Mouse (Mus musculus): ENCODE measurements around the gene Gm19345. TPM values are rescaled to one million over a fixed set of nuclear protein-coding genes. Genes with fewer than 3 reads are reported as not detected.

Gm19345 gene
- polyA plus RNA-seq, 1 experiment from 2014 or later, result not detected

DNA sequence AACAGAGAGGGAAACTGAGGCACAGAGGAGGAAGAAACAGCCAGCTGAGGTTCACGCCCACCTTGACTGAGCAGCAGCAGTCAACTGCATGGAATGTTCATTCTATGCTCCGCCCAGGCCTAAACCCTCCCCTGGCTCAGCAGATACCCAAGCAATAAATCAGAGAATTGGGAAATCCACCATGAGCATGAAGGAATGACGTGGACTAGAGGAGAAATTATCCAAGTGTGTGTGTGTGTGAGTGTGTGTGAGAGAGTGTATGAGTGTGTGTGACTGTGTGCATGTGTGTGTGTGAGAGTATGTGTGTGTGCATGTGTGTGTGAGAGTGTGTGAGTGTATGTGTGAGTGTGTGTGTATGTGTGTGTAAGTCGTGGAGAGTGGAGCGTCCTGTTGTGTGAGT lies 33.4 kb upstream of the Gm19345 start:
- Histone ChIP-seq H3K9me3 (no peaks in the 10 kb centered on the region), H3K4me1 (peaks cover 42% of the 10 kb centered on the region), H3K9ac (no peak overlapping the region), H3K4me3 (no peak overlapping the region), H3K27me3 (replicated peaks) (peaks cover 55% of the 10 kb centered on the region), H3K36me3 (no peaks in the 10 kb centered on the region), H3K27ac (replicated peaks) (no peak overlapping the region), H3K4me2 (no peak overlapping the region)
- WGBS, result 81% methylated on average over 5 of the region's 5 CpGs
- no peak for ATAC-seq (ENCODE audit: extremely low read depth, insufficient number of reproducible peaks, low FRiP score, low TSS enrichment)

DNA sequence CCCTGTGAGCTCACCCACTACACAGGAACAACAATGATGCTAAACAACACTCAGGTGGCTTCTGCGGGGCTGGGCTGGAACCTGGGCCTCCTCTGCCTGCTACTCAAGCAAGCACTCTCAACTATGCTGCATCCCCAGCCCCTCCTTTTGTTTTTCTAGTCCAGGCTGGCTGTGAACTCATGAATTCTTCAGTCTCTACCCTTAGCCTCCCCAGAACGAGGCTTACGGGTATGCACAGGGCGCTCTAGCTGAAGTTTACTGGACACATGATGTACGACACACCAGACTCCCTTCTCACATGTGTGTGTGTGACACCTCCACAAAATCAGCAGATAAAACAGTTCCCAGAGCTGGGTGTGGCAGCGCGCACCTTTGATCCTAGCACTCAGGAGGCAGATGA lies 32.9 kb upstream of the Gm19345 start:
- Histone ChIP-seq H3K4me2 (no peak overlapping the region), H3K9me3 (no peaks in the 10 kb centered on the region), H3K9ac (no peak overlapping the region), H3K36me3 (no peaks in the 10 kb centered on the region), H3K27ac (replicated peaks) (no peak overlapping the region), H3K4me3 (no peak overlapping the region), H3K27me3 (replicated peaks) (peaks cover 50% of the 10 kb centered on the region), H3K4me1 (peaks cover 43% of the 10 kb centered on the region)
- ATAC-seq (ENCODE audit: extremely low read depth, insufficient number of reproducible peaks, low FRiP score, low TSS enrichment), result no peak
- 82% methylated on average over 7 of the region's 7 CpGs for WGBS

DNA sequence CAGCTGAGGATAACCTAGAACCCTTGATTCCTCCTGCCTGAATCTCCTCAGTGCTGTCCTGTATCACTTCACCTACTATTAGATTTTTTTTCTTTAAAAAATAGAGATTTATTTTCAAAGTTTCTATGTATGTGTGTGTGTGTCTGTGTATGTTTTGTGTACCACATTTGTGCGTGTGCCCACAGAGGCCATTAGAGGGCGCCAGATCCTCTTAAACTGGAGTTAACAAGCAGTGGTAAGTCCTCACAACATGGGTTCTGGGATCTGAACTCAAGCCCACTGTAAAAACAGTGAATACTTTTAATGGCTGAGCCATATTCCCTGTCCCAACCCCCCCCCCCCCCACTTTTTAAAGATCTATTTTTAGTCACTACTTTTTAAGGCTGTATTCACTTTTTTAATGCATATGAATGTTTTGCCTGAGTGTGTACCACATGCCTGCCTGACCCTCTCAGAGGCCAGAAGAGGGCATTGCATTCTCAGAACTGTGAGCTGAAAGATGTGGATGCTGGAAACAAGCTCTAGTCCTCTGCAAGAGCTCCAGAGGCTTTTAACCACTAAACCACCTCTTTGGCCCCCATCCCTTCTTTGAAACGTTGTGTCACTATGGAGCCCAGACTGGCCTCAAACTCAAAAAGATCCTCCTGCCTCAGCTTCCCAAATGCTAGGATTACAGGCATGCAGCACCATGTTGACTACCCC lies 31.3 kb upstream of the Gm19345 start:
- H3K9ac ChIP-seq, result no peak overlapping the region
- H3K4me3 ChIP-seq, result no peak overlapping the region
- WGBS, result 57% methylated on average over 3 of the region's 3 CpGs
- H3K36me3 ChIP-seq, result no peaks in the 10 kb centered on the region
- ATAC-seq (ENCODE audit: extremely low read depth, insufficient number of reproducible peaks, low FRiP score, low TSS enrichment), result no peak
- H3K27me3 ChIP-seq (replicated peaks), result peaks cover 43% of the 10 kb centered on the region
- H3K9me3 ChIP-seq, result no peaks in the 10 kb centered on the region
- H3K4me1 ChIP-seq, result peaks cover 53% of the 10 kb centered on the region
- no peak overlapping the region for H3K27ac ChIP-seq (replicated peaks)
- no peak overlapping the region for H3K4me2 ChIP-seq

DNA sequence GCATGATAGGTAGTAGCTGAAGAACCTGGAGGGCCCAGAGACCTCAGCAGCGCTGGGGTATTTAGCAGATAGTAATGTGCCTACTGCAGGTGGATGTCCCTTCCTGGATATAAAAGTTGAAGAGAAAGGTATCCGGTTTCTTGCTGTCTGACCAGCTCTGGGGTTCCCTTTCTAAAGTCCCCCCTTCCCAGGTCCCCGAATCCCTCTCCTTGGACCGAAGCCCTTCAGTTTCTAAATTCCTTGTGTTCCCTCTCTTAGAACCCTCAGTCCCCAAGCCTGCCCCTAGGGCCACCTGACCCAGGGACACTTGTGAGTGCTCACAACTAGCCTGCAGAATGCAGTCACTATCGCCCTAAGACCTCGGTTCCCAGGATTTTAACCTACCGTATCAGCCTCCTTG lies 30.2 kb upstream of the Gm19345 start:
- H3K4me1 ChIP-seq, result peaks cover 42% of the 10 kb centered on the region
- peaks cover 43% of the 10 kb centered on the region for H3K27me3 ChIP-seq (replicated peaks)
- H3K4me2 ChIP-seq, result peak overlapping the region; percentile 83

DNA sequence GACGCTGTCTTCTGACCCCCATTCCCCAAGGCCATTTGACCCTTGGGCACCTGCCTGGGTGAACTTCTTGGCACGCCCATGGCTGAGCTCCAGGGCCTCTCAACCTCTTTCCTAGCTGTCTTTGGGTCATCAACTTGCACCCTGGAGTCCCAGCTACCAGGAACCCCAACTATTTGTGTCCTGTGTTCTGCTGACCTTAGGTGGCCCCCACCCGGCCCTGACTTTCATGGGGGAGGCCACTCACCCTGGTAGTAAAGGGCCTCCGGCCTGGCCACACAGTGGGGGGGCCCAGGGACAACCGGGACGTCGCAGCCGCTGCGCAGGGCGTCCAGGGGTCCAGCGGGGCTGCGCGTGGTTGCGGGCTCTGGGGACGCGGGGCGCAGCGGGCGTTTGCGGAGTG lies 29.6 kb upstream of the Gm19345 start:
- H3K27me3 ChIP-seq (replicated peaks), result peaks cover 49% of the 10 kb centered on the region
- H3K4me3 ChIP-seq, result peak overlapping the region; percentile 60
- 8% methylated on average over 20 of the region's 20 CpGs for WGBS
- H3K4me1 ChIP-seq, result peaks cover 36% of the 10 kb centered on the region
- H3K9me3 ChIP-seq, result no peaks in the 10 kb centered on the region
- no peaks in the 10 kb centered on the region for H3K36me3 ChIP-seq
- H3K9ac ChIP-seq, result peak overlapping the region; percentile 86
- peak overlapping the region; percentile 83 for H3K4me2 ChIP-seq
- no peak for ATAC-seq (ENCODE audit: extremely low read depth, insufficient number of reproducible peaks, low FRiP score, low TSS enrichment)
- H3K27ac ChIP-seq (replicated peaks), result no peak overlapping the region

More for the DNA sequence above, 30.2 kb upstream of the Gm19345 start:
- Histone ChIP-seq H3K4me3 (peak overlapping the region; percentile 60), H3K36me3 (no peaks in the 10 kb centered on the region), H3K9me3 (no peaks in the 10 kb centered on the region), H3K9ac (no peak overlapping the region), H3K27ac (replicated peaks) (no peak overlapping the region)
- no peak for ATAC-seq (ENCODE audit: extremely low read depth, insufficient number of reproducible peaks, low FRiP score, low TSS enrichment)
- WGBS, result 59% methylated on average over 7 of the region's 7 CpGs

DNA sequence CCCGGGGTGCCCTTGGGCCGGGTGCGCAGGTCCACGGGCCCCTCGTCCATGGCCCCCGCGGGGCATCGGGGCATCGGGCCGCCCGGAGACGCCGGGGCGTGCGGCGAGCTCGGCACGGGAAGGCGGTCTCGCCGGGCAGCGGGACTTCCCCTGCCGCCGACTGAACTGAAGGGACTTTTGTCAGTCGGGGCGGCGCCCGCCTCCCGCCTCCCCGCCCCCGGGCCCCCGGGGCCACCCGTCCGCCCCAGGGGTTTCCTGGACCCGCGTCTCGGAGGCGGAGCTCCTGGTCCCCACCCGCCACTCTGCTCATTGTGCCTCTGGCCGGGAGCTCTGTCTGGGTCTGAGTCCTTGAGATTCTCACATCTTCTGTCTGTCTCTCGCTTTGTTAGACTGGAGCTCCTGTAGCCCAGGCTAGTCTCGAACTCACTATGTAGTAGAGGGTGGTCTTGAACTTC lies 29.2 kb upstream of the Gm19345 start, which contains the start of gene Bcl3:
Gene Bcl3, minus strand, starts transcription at position 167 of the 455 bp plus-strand sequence.
- Histone ChIP-seq H3K9me3 (no peaks in the 10 kb centered on the region), H3K27ac (replicated peaks) (peak within 1 kb of the TSS; percentile 76), H3K9ac (peak within 1 kb of the TSS; percentile 86), H3K4me2 (peak within 1 kb of the TSS; percentile 83), H3K4me1 (peaks cover 32% of the 10 kb centered on the region), H3K36me3 (no peaks in the 10 kb centered on the region), H3K27me3 (replicated peaks) (peaks cover 53% of the 10 kb centered on the region), H3K4me3 (peak within 1 kb of the TSS; percentile 60)
- 1% methylated on average over 30 of the region's 42 CpGs for WGBS
- no peak for ATAC-seq (ENCODE audit: extremely low read depth, insufficient number of reproducible peaks, low FRiP score, low TSS enrichment)

DNA sequence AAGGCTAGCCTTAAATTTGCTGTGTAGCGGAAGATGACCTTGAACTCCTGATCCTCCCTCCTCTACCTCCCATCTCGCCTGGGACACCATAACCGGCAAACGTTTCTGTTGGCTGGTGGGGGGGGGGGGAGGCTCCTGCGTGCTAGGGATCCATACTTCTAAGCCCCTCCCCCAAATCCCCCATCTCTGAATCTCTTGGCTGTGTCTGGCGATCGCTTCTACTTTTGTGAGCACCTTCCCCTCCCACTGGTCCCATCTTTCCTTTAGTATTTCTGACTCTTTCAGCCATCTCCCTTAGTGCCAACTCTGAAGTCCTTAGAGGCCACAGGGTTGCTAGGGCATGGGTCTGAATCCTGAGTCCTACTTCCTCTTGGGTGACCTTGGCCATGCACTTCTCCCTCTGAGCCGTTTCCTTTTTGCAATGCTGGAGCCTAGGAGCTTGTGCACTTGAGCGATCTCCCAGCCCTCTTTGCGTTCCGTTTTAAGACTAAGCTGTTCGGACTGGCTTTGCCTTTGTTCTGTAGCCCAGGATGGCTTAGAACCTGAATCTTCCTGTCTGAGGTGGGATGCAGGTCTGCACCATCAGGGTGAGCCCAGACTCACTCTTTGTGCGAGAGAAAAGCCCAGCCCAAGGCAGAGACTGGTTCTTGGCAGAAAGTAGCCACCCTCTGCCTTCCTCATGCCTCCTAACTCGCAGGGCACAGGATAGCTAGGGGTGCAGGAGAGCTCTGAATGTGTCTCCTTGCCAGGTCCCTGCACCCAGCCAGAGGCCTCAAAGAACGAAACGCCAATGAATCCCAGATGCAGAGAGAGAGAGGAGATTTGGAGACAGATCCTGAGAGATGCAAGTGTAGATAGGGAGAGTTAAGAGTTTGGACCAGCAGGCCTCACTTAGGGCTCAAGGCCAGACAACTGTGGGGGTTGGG lies 28.3 kb upstream of the Gm19345 start:
- Histone ChIP-seq H3K4me2 (peak overlapping the region; percentile 83), H3K36me3 (no peaks in the 10 kb centered on the region), H3K4me1 (peaks cover 29% of the 10 kb centered on the region), H3K27ac (replicated peaks) (peak overlapping the region; percentile 76), H3K9ac (no peak overlapping the region), H3K9me3 (no peaks in the 10 kb centered on the region), H3K4me3 (0 out of 2 replicates have a peak overlapping the region, but pooled peaks have one; percentile 0), H3K27me3 (replicated peaks) (peaks cover 48% of the 10 kb centered on the region)
- 20% methylated on average over 16 of the region's 16 CpGs for WGBS
- no peak; the same call in 1 of the 2 replicates for ATAC-seq (ENCODE audit: extremely low read depth, insufficient number of reproducible peaks, low FRiP score, low TSS enrichment)

DNA sequence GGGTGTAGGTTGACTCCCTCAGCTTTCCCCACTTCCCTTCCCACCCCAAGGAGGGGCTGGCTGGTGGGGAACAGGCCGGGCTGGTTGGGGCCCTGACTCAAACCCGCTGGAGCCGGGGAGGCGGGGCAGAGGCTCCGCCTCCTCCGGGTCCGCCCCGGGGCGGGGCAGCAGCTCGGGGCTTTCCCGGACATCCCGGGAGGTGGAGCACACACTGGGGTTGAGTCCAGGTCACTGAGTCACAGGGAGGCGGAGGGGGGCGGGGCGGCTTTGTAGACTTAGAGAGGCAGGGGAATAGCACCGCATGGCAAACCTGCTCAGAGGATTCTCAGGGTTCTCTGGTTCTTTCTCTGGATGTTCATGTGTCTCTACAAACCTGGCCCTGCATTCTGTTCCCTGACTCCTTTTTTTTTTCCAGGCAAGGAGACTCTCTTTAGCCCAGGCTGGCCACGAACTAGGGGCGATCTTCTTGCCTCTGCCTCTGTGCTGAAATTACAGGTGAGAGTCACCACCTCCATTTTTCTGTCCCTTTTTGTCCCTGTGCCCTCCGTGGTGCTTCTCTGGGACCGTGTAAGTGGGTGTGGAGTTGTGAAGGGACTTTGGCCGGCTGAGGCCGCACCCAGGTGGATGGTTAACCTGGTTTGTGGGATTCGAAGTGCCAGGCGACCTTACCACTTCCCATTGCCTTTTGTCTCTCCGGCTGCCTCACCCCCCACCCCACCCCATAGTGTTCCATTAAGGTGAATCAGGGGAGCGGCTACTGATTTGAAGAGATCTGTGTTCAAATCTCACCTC lies 27.4 kb upstream of the Gm19345 start:
- Histone ChIP-seq H3K4me1 (peaks cover 29% of the 10 kb centered on the region), H3K36me3 (no peaks in the 10 kb centered on the region), H3K9ac (0 out of 2 replicates have a peak overlapping the region, but pooled peaks have one; percentile 33), H3K27ac (replicated peaks) (peak overlapping the region; percentile 76), H3K9me3 (0 out of 2 replicates have a peak, but pooled peaks cover under 1% of the 10 kb centered on the region), H3K4me3 (0 out of 2 replicates have a peak overlapping the region, but pooled peaks have one; percentile 0), H3K4me2 (peak overlapping the region; percentile 83), H3K27me3 (replicated peaks) (peaks cover 40% of the 10 kb centered on the region)
- WGBS, result 23% methylated on average over 26 of the region's 26 CpGs
- ATAC-seq (ENCODE audit: extremely low read depth, insufficient number of reproducible peaks, low FRiP score, low TSS enrichment), result peak; percentile 37; the same call in 1 of the 2 replicates

DNA sequence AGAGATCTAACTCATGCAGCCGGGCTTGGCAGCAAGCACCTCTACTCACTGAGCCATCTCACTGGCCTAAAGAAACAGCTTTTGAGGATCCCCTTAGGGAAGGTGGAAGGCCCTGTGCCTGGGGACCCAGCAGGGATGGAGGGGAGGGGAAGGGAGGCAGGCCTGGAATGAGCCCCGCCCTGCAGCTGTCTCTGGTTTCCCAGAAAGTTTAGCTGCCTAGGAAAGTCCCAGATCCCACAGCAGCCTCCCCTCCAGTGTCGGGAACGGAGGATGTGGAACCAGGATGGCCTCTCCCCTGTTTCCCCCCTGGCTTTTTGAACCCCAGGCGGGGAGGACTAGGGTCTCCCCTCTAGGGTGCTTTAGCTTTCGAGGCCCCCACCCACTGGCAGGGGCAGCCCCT lies 25.0 kb upstream of the Gm19345 start:
- Histone ChIP-seq H3K4me2 (no peak overlapping the region), H3K27me3 (replicated peaks) (peaks cover 28% of the 10 kb centered on the region), H3K9ac (no peak overlapping the region), H3K27ac (replicated peaks) (no peak overlapping the region), H3K36me3 (no peaks in the 10 kb centered on the region), H3K4me3 (no peak overlapping the region), H3K4me1 (peaks cover 42% of the 10 kb centered on the region), H3K9me3 (0 out of 2 replicates have a peak, but pooled peaks cover 2% of the 10 kb centered on the region)
- WGBS, result 41% methylated on average over 6 of the region's 6 CpGs
- no peak for ATAC-seq (ENCODE audit: extremely low read depth, insufficient number of reproducible peaks, low FRiP score, low TSS enrichment)

DNA sequence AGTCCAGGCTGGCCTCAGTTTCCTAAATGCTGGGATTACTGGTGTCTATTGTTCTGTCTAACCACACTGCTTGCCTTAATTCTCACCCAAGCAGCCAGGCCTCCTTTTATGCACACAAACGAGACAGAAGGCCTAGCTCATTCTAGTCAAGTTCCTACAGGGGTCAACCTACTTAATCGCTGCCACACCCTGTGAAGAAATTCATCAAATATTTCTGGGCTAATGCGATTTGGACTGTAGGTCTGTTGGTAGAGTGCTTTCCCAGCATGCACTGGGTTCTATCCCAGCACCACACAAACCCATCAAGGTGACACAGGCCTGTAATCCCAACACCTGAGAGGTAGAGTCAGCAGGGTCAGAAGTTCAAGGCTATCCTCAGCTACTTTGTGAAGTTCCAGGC lies 22.1 kb upstream of the Gm19345 start:
- no peak for ATAC-seq (ENCODE audit: extremely low read depth, insufficient number of reproducible peaks, low FRiP score, low TSS enrichment)
- Histone ChIP-seq H3K4me3 (no peak overlapping the region), H3K9ac (no peak overlapping the region), H3K9me3 (0 out of 2 replicates have a peak, but pooled peaks cover 2% of the 10 kb centered on the region), H3K4me2 (no peak overlapping the region), H3K4me1 (peaks cover 14% of the 10 kb centered on the region), H3K36me3 (no peaks in the 10 kb centered on the region), H3K27me3 (replicated peaks) (peaks cover 18% of the 10 kb centered on the region; the same call in 1 of the 2 replicates), H3K27ac (replicated peaks) (no peak overlapping the region)
- 71% methylated on average over 3 of the region's 3 CpGs for WGBS

Measured in heart, embryonic 13.5 days (tissue).